Mouse (Mus musculus) cerebellum, adult 11-12 months (tissue): ENCODE data around the gene Alpk1.

Source experiments
- DNase-seq: peaks from one replicate; pipeline ENCODE4 v3.0.0; 2022

The Alpk1 gene

DNA sequence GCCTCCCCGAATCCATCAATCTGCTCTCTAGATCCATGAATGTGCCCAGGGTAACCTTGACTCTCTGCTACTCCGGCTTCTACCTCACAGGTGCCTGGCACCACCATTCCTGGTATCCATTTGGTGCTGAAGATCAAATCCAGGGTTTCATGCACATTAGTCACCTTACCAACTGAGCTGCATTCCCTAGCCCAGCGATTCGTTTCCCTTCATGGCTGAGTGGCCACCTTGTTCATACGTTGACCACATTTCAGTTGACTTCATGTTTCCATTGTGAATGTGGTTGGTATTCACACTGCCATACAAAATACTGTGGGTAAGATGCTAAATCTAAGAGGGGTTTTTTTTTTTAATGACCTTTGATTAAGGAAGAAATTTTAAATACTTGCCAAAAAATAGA is 42.5 kb downstream of the Alpk1 start:
- DNase-seq, result no peak

DNA sequence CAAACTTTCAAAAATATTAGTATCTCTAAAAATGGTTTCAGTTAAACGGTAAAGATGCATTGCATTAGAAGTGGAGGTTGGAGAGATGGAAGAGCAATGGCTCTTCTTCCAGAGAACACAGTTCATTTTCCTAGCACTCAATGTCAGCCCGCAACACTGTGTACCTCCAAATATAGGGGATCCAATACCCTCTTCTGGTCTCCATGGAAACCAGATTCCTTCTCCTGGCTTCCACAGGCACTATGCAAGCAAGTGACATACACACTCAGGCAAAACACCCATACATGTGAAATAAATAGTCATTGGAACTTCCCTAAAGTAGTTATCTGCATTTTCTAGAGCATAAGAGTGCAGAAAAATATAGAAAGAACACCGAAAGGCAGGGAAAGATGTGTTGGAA is 44.9 kb downstream of the Alpk1 start:
- no peak for DNase-seq

DNA sequence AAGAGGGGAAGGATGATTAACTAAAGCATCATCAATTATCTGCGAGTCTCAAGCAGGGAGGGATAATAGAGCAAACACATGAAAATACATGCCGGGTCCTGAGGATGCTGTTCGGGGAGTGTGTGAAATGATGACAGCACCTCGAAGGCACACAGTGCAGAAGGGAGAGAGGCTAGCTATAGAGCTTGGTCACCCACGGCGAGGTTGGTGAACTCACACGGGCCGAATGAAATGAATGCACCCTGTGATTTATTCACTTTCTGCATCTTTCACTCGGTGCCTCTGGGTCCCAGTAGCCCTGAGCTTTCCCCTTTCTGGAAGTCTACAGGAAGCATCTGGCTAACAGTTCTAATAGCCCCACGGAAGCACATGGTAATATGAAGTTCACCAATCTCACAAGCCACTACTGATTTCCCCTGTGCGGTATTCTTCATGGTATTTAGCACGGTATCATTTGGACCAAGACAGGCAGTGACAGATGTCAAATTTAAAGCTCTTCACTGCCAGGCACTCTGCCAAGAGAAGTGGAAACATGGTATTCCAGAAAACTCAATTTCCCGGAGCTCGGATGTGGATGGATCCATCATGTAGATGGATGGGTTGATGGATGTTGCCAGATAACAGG is 50.7 kb downstream of the Alpk1 start:
- no peak for DNase-seq

DNA sequence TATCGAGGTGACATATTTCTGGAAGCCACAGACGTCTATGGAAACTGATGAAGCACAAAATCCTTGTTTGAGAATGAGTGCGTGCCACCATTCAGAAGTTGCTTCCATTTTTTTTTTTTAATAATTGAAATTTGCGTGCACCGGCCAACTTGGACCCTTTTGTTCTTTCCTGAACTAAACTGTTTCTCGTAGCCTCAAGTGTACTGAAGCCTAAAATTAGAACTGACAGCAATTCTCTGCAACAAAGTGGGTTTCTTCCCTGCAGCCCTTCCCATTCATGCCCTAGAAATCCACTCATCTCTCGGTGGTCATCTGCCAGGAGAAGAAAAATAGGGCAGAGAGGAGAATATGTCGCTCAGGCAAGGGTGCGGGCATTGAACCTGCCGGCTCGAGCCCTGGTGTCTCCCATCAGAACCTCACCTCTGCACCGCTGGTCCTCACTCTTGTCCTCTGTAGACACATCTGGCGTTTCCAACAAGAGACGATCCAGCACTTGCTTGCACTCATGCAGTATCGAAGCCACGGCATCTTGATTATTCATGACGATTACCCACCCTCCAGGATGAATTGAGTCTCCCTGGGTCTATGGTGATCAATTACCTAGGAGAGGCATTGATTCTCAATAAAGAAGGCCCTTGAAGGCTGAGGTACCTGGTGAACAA is 51.3 kb downstream of the Alpk1 start:
- DNase-seq, result no peak

DNA sequence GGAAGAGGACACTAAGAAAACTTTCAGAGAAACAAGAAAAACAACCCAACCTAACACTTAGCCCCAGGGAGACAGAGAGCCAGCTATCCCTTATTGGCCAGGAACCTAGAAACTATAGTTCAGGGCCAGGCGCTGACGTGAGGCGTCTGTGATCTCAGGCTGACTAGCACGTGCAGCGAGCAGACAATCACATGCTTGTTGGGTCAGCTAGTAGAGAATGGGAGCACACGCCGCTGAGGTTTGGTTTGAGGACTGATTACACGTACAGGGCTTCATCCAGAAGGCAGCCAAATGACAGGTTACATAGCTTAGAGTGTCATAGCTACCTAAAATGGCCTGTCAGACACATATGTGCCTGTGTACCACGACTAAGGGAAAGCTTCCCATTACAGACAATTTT is 52.3 kb downstream of the Alpk1 start:
- no peak for DNase-seq

DNA sequence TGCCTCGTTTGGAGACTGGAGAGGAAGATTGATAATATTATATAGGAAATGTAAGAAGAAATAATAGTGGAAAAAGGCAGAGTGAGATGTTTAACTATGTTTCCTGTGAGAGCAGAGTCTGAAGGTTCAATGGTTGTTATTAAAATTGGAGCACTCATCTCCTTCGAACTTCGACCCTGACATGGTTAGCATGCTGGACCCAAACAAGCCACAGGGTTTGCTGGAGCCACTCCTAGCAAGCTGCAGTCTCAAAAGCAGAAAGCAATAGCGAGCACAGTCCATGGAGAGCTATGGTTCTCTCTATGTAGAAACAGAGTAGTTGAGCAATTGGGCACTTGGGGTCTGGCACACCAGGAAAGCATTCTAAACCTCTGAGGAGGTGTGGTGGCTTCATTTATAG is 59.4 kb downstream of the Alpk1 start:
- DNase-seq, result no peak

DNA sequence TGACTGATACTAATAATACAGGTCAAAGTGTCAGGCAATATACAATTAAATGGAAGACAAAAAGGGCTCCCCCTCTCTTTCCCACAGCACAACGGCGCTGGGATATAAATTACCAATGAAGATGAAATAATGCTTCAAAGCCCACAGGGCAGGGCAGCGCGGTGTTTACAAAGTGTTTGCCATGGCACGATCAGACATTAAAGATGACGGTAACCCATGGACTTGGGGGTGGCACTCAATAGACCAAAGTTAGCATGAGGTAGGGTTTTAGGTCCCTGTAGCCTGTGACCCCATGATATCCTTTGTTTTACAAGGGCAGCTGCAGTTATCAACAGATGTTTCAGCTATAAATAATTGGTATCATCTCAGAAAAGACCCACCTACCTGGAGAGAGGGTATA is 60.3 kb downstream of the Alpk1 start:
- no peak for DNase-seq

DNA sequence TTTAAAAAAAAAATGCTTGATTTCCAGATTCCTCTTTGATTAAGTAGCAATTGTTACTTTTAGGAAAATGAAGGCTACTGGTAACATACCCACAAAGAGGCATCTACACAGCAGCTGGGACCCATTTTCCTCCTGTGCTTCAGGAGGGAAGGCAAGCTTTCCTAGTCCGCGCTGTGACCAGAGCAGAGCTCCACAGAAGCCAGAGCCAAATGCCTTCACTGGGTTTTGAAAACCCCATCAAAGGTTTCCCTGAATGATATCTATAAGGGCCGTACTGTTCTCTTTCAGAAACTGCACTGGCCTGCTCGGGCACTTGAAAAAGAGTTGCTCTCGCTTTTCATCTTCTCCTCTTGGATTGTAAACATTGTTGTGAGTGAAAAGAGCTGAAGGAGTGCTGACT is 60.7 kb downstream of the Alpk1 start:
- DNase-seq, result no peak

DNA sequence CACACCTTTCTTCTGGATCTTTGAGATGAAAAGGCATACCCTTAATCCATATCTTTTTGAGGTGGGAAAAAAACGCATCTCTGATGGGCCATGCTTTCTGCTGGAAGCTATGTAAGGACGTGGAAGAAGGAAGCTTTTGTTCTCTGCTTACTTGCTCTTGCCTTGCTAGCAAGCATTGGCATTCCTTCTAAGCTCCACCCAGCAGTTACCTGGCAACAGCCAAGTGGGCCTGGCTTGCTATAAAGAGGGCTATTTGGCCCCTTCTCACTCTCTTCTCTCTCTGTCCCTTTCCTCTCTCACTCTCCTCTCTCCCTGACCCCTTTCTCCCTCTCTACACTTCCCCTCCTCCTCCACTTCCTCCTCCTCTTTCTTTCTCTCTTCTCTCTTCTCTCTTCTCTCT is 63.6 kb downstream of the Alpk1 start:
- no peak for DNase-seq

DNA sequence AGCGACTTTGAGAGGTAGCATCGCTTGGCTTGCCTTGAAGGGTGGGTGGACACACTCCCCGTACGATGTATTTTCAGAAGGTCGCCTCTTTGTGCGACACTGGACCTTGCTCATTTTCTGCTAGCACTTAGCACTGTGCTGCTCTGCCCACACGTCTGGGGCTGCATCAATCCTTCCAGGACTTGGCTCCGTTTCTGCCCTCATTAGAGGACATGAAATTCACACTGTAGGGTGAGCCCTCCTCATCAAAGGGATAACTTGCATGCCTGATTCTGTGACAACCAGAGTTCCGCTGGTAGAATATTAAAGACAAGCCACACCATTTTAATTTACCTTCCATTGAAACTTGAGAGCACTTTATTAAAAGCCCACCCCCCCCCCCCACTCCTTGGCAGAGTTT is 67.2 kb downstream of the Alpk1 start:
- DNase-seq, result no peak

DNA sequence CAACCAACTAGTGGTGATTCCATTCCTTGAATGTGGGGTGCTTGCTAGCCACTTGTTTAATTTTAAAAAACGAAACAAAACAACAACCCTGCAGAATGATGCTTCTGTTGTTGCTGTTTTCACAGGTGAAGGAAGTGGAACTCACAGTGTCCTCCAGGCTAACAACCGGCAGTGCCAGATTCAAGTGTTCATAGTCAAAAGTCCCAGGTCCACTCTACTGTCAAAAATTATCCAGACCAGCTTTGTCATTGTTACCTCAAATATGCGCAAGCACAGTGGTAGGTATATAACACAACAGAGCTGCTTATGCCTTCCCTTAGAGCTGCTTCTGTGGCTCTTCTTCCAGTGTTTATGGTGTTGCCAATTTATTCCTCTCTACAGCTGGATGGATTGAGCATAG is 68.8 kb downstream of the Alpk1 start:
- no peak for DNase-seq

DNA sequence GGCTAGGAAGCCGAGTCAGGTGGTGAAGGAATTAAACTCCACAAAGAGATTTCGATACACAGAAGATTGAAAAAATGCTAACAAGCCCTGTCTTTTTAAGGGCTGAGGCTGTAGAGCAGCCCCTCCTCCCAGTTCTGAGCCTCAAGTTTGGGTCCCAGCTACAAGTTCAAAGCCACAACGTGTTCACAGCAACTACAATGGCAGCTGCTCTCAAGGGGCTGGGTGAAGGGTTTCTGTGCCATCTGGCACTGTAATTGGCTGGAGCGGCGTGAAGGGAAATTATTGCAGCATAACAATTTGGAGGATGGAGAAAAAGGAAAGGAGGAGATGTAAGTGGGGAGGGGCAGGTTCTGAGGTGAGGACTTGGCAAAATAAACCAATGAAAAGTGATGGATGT is 73.2 kb downstream of the Alpk1 start:
- DNase-seq, result no peak

DNA sequence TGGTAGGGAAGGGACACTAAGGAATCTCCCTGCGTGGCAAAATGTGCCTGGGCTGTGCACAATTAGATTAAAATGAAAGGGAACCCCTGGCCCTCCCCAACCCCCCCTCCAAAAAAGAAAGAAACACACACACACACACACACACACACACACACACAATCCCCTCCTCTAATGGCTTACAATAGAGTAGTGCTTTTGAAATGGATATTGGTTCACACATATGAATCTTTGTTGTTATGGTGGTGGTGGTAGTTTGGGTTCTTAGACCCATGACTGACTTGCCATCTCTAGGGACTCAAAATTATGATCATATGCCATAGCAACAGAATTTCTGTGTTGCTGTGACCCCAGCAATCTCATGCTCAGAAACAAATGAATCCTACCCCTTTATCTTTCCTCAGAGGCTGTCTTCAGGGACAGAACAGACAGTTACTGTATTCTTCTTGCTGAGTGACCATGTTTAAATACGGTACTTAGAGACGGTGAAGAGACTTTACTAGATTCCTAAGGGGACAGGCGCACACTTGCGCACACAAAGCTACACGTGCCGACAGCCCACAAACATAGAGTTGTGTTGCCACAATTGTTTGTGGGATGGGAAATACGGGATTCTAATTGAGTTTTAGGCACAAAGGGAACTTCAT is 73.8 kb downstream of the Alpk1 start:
- no peak for DNase-seq

DNA sequence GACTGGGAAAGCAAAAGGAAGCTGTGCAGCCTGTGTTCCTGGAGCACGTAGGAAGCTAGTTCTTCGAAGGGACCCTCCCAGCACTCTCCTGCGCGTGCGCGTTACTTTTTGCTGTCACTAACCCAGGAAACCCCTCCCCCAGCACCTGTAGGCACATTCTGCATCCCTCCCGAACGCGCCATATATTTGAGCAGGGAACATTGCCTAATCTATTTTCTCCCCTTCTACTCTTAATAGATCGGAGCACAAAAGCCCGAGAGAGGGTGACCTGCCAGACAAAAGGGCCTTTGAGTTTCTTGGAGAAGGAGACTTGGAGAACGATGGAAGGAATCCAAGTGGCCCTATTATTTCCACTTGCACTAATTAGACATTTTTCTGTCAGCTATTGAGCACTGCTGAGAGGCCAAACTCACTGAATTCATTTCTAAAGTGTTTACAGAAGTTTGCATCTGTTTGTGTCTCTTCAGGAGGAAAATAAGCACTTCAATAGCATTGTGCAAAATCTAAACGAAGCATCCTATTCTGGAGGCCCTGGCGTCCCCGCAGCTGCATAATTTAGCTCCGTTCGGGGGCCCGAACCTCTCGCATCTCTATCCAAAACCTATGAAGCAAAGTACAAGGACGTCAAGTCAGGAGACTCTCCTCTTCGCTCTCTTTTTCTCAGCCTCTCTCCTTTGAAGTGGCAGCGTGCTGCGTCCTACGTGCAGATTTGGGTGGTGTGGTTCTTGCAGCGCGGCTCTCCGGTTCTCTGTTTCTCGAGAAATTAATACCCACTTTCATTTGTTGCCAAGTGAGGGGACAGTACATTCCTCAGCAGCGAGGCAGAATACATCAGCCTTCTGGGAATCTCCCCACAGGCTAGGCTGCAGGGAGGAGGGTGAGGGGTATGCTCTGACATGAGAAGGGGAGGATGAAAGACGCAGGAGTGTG is 74.5 kb downstream of the Alpk1 start:
- DNase-seq, result no peak

DNA sequence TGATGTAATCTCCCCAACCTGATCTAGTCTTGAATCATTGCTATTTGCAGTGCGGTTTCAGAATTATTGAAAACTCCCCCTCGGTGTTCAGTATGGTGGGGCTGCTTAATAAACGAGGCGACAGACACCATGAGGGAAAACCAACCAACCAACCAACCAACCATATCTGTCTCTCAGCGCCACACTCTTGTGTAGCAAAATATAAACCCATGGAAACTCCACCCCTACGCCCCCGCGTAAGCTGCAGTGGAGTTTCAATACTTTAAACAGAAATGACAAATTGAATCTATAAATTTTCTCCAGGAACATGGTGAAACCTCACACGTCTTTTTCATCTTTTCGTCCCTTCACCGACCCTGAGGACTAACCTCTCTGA is 75.2 kb downstream of the Alpk1 start:
- DNase-seq, result no peak

DNA sequence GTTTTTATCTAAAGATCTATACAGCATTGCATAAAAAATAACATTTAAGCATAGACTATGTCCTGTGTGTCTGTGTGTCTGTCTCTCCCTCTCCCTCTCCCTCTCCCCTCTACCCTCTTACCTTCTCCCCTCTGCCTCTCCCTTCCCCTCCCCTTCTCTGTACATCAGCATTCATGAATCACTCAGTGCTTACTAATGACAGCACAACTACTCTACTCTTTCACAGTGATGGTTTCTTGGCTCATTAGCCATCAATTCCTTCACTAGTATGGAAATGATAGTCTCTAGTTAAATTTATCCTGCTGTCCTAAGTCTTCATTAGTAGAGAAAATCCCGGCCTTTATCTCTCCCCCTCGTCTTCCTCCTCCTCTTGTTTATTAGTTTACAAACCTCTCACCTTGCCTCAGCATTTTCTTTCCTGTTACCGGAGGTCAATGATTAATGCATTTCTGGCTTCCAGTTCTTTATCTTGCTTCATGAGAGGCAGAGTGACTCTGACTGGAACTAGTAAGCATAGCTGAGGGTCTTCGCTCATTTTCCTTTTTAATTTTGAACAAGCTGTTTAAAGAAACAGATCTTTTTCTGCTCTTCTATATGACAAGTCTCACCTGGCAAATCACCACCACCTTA is 79.0 kb downstream of the Alpk1 start:
- DNase-seq, result no peak

DNA sequence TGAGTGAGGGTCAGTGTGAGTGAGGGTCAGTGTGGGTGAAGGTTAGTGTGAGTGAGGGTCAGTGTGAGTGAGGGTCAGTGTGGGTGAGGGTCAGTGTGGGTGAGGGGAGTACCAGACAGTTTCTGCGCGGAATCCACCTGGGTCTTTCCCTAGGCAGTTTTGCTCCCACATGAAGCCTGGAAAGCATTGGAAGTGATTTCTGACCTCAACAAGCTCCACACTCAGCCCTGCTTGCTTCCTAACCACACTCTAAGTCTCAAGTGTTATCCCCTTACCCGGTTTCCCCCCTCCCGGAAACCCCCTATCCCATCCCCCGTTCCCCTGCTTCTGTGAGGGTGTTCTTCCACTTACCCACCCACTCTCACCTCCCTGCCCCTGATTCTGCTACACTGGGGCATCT is 81.7 kb downstream of the Alpk1 start:
- no peak for DNase-seq

DNA sequence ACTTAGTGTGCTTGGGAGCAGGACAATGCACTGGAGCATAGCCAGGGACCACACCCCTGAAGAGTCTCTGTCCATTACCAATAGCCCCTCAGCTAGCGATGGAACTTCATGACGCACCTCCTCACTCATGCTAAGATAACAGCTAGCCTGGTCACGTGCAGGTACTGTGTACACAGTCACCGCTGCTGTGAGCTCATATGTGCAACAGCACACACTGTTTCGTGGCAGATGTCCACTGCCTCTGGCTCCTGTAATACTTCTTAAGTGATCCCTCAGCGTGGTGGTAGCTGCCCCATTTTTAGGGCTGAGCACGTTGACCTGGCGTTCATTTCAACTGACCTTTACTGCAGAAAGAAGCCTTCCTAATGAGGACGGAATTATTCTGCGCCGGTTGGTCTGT is 83.8 kb downstream of the Alpk1 start:
- DNase-seq, result no peak

DNA sequence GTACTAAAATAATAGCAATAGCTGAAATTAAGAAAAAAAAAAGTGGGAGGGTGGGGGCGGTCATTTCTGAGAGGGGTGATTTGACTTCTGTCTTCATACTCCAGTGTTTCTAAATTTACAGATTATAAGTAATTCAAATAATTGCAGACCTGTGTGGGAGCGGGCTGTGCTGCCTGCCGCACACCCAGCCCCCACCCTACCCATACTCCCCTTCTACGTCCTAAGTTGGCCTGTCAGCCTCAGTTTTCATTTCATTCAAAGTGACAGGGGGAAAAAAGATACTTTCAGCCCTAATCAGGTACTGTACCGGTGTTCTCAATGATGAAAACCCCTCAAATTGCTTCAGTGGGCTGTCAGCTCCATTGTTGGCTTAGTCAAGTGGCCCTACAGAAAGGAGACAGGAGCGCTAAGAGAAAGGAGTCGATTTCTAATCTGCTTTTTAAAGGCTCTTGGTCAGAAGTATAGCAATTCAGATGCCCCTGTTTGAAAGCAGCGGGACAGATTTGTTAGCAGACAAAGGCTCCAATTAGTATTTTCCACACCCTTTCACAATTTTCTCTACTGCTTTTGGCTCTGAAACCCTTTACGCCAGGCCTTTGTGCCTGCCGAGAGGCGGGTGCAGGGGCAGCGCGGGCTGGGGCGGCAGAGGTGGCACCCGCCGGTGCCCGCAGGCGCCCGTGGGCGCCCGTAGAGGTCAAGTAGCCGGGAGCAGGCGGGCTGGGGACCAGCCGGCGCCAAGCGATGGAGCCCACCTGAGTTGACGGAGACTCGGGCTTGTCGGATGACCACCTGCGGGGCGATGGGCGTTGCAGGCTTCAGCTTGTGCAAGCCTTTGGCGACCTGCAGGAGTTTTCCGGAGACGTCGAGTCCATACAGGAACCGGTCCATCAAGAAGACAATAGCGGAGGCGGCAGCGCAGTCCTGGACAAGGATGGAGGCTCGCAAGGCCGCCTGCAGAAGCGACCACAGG is 85.2 kb downstream of the Alpk1 start:
- DNase-seq, result no peak

DNA sequence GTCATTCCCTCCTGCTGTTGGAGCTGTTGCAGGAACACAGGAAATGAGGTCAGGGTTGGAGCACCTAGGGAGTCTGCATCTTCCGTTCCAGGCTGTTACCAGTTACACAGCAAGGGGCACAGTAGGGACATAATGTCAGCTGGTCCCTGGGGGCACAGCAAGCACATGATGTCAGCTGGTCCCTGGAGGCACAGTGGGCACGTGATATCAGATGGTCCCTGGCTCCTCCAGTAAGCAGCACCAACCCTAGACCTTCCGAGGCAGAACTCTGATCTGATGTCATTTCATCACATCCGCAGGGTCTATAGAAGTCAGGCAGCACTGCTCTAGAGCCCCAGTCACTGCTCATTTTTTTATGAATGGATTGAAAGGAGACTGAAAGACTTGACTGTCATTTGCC is 89.1 kb downstream of the Alpk1 start:
- no peak for DNase-seq

DNA sequence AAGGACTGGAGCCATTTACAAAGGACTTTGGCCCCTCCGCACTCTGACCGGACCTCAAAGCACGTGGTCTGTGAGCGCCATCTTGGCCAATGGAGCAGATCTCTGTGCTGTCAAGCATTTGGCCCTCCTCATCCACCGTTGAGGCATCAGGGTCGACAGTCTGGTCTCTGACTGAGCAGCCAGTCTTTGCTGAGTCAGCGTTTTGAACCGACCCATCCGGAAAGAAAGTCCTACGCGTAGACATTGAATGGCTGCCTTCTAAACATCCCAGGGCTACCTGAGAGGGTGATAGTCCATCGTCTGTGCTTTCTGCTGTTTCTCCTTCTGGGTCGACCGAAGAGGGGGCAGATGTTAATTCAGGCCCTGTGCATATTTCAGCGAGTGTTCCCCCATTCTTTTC is 100.6 kb downstream of the Alpk1 start:
- DNase-seq, result no peak
